Mouse (Mus musculus): Measurements from ENCODE around the gene Plxnc1.

GRCm38 (mm10) chr10:94835874-94836273 lies 108.8 kb downstream of the Plxnc1 start:
- TF ChIP-seq CHD2 (IDR thresholded peaks at IDR 0.05; ENCODE audit: low read depth, low read length) (no peak), ZC3H11A (IDR thresholded peaks at IDR 0.05; ENCODE audit: borderline replicate concordance, low read depth, low read length) (no peak), ZNF384 (IDR thresholded peaks at IDR 0.05; ENCODE audit: low read depth, low read length) (no peak)
